Mouse (Mus musculus) testis, postnatal 10 days (tissue): ENCODE data around the gene Ift22.
"Not testable (repeated sequence)": the region's sequence is repeated elsewhere in the genome, so short reads cannot be mapped to it uniquely, and the experiment has no call there.

Source experiments
- DNase-seq: peaks from one replicate; pipeline ENCODE4 v3.0.0; 2021; ENCODE audit warnings: low spot score

The Ift22 gene

DNA sequence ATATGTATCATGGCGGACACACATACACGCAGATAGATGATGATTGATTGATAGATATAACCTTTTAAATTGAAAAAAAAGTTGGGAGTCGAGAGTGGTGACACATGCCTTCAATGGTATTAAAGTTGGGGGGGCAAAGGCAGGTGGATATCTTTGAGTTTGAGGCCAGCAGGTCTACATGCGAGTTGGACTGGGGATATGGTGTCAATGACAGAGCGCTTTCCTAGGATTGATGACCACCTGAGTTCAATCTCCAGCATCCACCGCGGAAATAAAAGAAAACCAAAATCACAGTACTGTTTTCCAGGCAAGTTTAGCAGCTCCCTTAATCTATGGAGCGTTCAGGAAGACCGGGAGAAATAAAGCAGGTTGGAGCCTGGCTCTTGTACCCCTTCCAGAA is 363 bp upstream of the Ift22 start:
- DNase-seq, result no peak

DNA sequence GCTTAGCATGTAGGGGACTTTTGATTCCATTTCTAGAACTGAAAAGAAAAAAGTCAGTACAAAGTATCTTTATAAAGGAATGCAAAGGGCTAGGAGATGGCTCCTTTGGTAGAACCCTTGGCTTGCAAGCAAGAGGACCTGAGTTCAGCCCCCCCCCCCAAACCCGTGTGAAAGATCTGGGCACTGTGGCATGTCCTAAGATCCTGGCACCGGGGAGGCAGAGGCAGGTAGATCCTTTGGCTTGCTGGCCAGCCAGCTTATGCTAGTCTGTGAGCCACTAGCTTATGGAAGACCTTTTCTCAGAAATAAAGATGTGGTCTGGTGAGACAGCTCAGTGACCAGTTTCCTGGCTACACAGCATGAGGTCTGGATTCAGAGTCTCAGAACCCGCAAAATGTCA is 6.2 kb downstream of the Ift22 start:
- DNase-seq, result no peak

DNA sequence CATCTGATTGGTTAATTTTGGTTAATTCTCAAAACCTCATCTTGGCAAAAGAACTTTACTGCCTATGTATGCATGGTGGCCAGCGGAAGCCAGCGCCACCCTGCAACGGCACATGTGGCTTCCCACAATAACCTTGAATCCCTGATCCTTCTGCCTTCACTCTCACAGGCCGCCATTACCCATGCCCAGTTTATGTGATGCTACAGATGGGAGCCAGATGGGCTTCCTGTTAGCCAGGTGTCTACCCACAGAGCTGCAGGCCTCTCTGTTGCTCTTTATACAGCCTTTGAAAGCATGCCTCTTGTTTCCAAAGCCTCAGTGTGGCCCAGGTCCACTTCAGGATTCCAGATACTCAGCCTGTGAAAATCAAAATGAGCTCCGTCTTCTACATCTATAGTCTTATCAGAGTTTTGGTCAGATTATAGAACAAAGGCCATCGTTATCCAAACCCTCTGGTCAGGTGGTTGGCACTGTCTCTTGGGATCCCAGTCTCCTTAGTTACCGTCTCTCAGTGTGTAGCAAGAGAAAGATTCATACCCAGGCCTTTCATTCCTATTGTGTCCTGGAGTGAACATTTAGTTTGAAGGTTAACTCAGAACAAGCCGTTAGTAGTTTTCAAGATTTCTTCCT is 9.8 kb downstream of the Ift22 start:
- DNase-seq, result no peak

DNA sequence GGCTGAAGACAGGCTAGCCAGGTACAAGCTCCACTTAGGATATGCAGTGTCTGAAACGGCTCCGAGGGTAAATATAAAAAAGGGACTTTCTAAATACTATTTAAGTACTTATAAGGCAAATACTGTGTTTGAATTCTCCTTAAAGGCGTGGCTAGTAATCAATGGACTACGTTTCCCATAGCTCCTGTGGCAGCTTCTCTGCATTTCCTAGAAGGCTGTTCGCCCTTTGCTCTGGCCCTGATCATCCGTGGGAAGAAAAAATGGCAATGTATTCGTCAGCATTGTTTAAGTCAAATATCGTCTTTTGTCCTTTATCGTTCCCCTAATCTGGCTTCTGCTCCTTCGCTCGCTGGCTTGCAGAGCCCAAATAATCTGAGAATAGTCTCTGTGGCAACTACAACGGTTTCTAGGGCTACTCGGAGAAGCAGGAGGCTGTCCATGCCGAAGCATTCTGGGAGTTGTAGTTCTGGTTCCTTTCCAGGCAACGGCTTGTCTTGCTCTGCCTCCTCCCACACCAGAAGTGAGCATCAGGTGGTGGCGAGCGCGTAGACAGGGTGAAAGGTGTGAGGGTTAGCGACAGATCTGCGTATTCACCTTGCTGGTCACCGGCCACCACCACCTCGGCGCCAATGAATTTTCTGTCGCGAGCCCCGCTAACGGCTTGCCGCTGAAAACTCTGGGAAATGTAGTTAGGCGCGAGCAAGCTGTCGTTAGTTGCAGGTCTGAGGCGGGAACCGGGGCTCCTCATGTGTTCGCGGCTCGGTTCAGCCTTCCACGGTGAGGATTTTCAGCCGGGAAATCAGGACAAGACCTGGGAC is 10.9 kb downstream of the Ift22 start:
- DNase-seq, result peak; percentile 73

DNA sequence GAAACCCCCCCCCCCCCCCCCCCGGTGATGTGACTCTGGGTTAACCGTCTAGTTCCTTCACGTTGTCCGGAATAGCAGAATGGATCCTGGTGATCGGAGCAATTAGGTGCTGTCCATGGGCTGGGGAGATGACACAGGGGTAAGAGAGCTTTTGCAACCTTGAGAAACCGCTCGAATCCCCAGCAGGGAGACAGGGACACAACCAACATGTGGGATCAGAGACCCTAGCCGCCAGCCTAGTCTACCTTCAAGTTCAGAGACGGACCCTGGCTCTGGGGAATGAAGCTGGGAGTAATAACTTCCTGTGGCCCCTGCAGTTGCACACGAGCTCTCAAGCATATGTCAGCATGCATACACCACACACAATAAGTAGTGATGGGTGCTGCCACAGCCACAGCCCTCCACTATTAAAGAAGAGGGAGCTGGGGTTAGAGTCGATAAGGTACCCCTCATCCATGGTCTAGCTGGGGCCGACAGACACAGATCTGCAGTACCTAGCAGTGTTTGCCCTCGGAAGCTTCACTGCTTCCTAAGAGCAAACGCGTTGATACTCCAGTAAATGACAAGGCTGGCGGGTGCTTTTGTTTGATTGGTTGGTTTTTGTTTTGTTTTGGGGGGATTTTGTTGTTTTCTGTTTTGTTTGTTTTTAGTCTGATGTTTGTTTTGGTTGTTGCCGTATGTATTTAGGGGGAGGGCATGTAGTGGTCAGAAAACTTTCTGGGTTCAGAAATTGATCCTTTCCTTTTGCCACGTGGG is 11.8 kb downstream of the Ift22 start:
- DNase-seq, result no peak

DNA sequence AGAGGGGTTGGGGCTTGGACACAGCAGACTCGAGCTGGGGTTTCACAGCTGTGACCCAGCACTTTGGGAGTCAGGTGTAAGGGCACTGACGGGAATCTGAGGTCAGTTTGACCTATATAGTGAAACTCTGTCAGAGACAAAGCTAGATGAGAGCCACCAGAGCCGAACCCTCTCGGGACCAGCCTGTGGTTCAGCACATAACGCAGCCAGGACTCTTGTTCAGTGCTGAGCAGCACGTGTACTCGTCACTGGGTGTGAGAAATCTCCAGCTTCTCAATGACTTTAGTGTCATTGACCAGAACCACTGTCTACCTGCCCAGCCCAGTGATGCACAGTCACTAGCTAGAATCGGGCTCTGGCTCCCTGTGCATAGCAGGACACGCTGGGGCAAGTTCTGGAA is 14.9 kb downstream of the Ift22 start:
- no peak for DNase-seq

DNA sequence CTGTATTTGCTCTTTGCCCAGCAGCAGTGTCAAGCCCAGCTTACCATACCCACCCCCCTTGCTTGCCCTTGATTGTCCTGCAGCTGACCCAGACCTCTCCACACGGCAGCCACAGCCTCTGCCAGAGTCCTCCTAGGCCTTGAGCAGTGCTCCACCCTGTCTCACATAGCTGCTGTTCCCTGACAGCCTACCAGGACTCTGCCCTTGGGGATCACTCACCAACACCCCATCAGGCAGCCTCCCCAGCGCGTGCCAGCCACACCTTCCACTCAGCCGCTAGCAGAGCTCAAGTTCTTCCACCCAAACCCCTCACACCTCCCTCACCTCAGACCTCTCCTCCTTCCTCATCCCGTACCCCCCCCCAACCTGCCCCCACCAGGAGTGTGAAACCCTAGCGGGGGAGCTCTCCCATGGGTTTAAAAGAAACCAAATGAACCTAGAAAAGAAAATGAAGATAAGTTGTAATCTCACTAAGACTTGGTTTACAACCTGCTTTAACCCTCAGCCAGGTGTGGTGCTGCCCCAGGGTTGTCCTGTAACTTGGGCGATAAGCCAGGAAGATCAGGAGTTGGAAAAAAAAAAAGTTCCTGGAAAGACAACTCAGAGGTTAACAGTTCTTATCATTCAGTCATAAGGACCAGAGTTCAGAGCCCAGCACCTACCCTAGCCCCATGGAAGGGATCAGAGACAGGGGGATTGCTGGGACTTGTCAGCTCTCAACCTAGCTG is 16.0 kb downstream of the Ift22 start:
- no peak for DNase-seq

DNA sequence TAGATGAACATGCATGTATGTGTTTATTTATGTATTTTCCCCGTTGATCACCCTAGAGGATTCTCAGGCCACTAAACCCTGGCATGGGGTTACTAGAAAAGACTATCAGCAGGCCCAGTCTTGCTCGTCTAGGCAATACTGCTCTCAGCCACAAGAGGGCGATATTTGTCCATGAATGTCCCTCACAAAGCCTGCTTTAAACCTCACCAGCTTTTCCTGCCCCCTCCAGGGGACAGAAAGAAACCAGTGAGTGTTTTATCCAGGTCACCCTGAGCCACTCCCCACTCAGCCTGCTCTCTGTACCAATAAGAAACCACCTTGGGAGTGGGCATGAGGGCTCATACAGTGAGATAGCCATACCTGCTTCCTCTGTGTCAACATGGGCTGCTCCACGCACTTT is 21.1 kb downstream of the Ift22 start:
- DNase-seq, result peak; percentile 89

DNA sequence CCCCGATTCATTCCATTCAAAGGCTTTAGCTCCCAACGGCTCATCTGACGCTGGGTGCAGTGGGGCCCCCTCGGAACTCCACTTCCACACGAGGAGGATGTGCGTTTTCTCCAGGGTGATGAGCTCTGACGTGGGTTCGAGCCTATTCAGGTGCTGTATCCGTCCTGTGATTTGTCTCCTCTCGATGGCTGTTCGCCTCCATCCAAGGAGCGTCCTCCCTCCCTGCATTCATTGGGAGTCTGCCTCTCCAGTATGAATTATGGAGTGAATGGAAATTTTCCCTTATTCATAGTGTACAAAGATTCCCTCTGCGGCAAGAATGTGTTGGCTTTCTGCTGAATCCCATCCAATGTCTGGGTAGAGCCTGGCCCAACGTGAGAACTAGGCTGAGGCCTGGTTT is 23.9 kb downstream of the Ift22 start:
- DNase-seq, result no peak

DNA sequence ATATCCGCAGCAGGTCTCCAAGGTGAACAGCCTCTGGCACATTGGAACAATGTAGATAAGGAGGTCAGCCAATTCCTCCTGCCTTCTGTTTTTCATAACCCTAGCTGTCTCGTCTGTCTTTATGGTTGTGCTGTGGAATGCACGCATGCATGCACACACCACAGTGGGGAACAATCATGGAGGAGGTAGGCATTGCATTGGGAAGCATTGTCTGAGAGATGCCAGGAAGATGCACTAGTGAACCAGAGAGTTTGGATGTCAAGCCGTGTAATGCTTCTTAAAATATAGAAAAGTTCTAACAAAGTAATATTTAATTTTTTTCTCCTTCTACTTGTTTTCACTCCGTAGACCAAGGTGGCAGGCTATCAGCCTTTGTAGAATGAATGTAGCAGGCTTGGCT is 25.0 kb downstream of the Ift22 start:
- DNase-seq, result no peak

DNA sequence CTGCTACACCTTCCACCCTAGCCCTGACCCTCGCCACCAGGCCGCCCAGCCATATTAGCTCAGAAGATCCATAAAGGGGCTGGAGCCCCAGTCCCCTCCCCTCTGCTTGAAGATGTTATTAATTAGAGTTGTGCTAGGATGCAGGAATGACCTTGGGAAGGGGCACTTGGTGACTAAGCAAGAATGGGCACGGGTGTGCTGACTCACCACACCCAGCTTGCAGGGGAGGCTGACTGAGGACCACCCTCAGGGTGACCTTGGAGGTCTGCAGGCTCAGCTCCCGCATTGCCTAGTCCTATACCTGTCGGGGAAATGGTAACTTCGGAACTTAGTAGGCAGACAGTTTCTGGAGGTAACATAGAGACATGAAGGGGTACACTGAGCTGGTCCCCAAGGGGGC is 26.0 kb downstream of the Ift22 start:
- DNase-seq, result no peak

DNA sequence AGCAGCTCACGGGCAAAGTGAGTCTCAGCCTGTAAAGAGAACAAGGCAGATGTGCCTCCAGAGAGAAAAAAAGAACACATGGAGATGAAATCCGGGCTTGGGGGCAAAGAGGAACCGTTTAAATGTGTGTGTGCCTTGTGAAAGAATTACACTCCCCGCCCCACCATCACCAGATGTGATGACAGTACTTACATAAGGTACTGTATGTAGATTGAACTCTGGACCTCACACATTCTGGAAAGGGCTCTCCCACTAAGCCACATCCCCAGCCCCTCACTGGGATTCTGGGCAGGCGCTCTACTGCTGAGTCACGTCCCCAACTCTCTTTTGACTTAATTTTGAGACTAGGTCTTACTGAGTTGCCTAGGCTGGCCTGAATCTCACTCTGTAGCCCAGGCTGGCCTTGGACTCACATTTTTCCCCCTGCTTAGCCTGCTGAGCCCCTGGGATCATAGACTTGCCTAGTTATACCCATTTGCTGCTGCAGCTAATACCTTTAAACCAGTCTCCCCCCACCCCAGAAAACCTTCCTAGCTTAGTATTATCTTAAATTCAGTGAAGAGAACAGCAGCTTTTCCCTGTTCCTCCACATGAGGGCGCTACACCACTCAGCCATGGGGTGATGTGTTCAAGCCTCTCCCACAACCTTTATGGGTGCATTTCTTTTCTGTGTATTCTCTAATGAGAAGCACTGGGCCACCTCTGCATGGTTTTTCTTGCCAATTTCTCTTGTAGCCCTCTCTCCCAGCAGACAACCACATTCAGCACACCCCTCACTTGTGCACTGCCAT is 28.1 kb downstream of the Ift22 start:
- no peak for DNase-seq

DNA sequence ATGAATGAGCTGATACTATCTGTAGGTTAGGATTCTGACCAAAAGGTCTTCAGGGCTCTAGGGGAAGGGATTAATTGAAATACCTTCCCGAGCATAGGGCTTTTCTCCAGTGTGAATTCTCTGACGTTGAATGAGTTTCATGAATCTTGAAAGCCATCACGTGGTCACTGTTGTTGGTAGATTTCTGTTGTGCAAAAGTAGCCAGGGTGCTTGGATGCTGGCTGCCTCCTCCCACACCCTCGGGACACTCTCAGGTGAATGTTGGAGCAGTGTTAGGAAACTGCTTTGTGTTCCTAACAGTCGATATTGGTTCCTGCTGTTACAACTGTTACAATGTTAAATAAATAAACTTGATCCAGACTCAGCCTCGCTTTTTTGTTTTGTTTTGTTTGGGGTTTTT is 28.8 kb downstream of the Ift22 start:
- no peak for DNase-seq

DNA sequence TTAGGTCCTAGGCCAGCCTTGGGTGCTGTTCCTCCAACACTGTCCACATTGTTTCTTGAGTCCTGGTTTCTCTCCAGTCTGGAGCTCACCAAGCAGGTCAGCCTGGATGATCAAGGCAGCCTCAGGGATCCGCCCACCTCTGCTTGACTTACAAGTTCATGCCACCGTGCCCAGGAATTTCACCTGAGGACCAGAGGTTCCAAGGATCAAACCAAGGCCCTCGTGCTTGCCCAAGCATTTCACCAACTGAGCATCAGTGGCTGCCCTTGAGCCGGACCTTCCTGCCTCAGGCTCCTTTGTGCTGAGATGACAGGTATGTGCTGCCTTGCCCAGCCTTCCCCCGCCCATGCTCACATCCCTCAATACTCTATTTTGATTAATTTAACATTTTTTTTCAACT is 29.7 kb downstream of the Ift22 start:
- DNase-seq, result no peak

DNA sequence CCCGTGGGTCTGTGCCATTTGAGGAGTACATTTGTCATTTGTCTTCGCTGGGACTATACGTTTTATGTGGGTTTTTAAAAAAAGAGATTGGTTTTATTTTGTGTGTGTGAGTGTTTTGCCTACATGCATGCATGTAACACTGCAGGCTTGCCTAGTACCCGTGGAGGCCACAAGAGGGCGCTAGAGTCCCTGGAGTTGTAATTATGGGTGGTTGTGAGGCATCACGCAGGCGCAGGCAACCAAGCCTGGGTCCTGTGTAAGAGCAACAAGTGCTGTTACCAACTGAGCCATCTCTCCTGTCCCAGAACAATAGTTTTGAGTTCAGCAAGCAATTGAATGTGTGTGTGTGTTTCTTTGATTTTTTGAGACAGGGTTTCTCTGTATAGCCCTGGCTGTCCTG is 31.3 kb downstream of the Ift22 start:
- DNase-seq, result no peak

DNA sequence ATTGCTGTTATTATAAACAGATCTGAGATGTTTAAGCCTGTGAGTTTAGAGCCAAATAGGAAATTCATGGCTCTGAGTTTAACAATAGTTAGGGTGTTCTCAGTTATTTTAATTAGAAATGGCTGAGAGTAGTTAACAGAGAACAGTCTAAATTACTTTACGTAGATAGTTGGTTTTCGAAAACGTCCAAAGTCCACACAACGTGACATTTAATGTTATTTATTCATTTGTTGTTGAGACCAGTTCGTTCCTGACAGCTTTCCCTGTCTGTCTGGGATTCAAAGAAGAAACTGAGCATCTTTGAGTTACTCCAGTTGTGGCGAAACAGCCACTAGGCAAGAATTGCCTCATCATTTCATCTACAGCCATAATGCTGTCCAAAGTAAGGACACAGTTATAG is 32.1 kb downstream of the Ift22 start:
- DNase-seq, result not testable (repeated sequence)

DNA sequence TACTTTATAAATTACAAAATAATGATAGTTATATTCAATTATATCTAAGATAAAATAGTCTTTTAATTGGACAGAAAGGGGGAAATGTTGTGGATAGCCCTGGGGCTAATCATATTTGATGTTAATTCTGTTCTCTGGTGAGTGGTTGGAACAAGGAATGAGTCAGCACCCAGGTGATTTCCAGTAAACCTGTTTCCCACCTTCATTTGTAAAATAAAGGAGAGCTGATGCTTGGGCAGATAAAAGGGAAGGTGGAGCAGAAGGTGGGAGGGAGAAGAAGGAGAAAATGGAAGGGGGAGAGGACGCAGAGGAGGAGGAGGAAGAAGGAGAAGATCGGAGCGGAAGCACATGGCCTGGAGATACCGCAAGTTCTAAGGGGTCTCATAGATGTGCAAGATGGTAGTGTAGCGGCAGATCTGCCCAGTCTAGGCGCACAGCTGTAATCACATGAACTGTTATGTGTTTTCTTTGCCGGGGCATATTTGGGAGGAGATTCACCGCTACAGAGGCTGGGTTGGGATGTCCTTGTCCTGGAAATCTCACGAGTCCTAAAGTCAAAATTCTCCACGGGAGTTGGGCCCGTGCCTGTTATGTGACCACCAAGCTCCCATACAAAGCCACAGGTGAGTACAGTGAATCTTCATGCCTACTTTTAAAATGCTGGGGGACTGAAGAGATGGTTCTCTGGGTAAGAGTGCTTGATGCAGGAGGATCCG is 33.1 kb downstream of the Ift22 start:
- no peak for DNase-seq

DNA sequence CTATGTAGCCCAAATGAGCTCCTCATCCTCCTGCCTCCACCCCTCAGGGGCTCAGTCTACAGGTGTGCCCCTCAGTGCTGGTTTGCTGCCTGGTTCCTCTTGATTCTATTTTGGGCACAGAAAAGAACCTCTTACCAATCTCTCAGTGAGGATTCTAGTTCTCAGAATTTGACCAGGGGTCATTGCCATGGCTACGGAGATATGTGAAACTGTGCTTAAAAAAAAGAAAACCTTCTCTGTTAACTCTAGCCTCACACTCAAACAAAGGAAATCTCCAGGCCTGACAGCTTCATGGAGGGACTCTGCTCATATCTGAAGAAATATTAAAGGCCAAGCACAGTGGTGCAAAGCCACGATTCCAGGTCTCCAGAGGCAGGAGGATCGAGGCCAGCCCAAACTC is 34.8 kb downstream of the Ift22 start:
- DNase-seq, result no peak

DNA sequence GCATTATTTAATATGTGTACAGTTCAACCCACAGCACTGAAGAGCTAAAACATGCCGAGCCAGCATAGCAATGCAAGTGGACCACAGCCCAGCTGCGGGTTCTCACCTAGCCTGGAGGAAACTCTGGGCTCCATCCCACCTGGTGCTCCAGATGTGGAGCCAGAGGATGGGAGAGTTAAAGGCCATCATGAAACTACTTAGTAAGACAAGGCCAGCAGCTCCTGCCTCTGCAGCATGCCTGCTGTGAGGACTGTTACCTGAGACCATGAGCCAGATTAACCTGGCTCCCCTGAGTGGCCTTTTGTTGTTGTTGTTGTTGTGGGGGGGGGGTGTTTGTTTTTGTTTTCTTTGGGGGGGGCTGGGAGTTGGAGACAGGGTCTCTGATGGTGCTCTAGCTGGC is 35.4 kb downstream of the Ift22 start:
- no peak for DNase-seq

DNA sequence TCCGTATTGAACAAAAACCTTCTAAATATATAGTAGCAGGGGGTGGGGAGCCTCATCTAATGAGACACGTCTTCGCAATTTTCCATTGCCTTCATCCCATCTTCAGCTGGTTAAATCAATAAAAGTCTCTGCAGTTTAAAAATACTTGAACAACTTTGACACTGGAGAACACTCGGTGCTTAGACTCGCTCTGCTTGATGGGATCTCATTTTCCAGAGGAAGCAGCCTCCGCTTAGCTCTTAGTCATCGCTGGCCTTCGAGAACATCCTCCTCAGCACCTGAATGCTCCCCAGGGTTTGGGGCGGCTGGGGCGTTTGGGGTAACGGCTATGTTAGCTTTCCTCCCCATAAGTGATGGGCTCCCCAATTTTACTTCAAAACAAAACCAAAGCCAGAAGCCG is 37.1 kb downstream of the Ift22 start:
- DNase-seq, result no peak

DNA sequence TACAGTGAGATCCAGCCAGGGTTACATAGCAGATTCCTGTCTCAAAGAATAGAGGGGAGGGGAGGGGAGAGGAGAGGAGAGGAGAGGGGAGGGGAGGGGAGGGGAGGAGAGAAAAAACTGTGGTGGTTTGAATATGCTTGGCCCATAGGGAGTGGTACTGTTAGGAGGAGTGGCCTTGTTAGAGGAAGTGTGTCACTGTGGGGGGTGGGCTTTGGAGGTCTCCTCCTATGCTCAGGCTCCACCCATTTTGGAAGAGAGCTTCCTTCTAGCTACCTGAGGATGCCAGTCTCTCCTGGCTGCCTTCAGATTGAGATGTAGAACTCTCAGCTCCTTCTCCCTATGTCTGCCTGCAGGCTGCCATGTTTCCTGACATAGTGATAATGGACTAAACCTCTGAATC is 39.9 kb downstream of the Ift22 start:
- no peak for DNase-seq
